Mouse (Mus musculus) adrenal gland, postnatal 36 days (tissue): ENCODE data around the gene Siglec1. TPM values are rescaled to one million over a fixed set of nuclear protein-coding genes. Genes with fewer than 3 reads are reported as not detected.
"Not testable (repeated sequence)": the region's sequence is repeated elsewhere in the genome, so short reads cannot be mapped to it uniquely, and the experiment has no call there.

Experiments used
- DNase-seq, 2 experiments: peaks; one replicate each; pipeline ENCODE4 v3.0.0; 2021; ENCODE audit warnings: mixed read lengths in 1 of 2
- long read RNA-seq, 2 experiments: library from polyadenylated mRNA; stranded (forward); transcript quantifications; one replicate each; pipeline ENCODE4 v2.0.0; 2021; ENCODE audit warnings: borderline sequencing depth in 2 of 2
- total RNA-seq, 2 experiments: library from RNA; stranded (reverse); gene quantifications; 2 replicates each; pipeline ENCODE4 v1.2.3; 2021

Siglec1 gene
- total RNA-seq: 1 to 10 TPM; 4.2 to 4.7 TPM
- long read RNA-seq, experiment 1: 0 reads
- long read RNA-seq, experiment 2: 0 reads

DNA sequence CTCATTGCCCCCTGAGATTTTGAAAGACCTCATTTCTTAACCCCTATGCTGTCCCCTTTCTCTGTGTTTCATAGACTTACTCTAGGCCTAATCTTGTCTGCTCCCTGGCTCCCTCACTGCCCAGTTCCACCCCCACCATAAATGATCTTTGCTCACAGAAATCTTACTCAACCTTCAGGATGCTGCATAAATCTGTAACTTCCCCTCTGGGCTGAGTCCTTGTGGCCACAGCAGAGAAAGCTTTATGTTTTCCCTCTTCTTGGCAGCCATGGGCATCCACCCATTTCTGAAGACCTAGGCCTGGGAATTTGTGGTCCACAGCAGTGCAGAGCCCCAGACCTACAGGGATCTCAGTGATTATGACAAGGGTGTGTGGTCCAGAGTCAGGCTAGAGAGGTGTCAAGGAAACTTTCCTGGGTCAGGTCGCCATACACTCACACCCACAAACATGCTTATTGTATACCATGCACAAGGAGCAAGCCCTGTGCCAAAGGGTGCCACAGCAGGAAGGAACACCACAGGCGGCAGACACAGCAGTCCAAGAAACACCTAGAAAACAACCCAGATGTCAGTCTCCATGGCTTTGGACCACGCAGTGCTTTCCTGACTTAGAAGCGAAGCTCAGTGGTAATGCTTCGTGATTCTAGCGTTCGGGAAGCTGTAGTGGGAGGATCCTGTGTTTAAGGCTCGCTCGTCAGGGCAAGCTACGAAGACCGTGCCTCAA, at the start of gene Siglec1:
Gene Siglec1, minus strand, starts transcription at position 99 of the 724 bp plus-strand sequence.
- DNase-seq: no peak

DNA sequence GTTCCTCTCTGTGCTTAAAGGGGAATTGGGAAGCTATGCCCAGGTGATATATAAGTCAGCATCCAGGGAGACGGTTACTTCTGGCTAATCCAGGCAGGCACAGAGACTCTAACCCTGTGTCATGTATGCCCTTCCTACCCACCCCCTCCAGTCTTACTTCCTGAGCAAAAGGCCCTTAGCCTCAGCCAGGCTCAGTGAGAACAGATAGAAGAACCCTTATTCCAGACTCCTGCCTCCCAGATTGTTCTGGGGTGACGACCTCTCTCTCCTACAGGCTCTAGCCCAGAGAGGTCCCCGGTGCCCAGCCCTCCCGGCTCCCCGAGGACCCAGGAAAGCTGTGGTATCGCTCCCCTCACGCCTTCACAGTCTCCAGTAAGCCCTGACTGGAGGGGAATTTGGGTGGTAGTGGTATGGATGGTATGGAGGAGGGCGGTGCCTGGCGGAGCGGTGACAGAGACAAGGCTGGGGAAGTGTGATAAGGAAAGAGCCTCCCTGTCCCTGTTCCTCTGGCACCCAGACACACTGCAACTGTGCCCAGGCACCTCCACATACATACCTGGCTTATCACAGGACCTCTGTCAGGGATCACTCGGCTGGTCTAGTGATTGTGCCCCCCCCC, 49.1 kb upstream of the Siglec1 start:
- no peak for DNase-seq

DNA sequence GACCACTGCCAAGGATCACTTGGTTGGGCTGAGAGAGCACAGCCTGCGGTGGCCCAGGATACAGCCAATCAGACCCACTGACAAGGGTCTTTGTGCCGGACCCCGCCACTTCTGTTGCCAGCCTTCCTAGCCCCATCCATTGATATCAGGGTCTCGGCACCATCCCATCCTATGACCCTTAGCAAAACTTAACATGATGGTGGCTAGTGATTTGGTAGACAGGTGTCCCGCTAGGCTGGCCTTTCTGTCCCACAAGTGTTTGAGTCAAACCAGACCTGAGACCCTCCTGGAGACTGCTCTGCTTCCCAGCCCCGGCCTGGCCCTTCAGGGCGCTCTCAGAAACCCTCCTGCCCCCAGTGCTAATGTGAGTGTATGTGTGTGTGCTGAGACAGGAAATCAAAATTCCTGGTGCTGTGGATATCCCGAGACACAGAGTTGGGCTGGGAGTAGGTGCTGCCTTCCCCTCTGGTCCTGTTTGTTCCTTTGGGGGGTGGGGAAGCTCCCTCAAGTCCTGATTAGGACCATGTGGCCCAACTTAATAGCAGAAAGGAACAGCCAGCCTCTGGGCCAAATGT, 48.3 kb upstream of the Siglec1 start:
- DNase-seq: no peak

DNA sequence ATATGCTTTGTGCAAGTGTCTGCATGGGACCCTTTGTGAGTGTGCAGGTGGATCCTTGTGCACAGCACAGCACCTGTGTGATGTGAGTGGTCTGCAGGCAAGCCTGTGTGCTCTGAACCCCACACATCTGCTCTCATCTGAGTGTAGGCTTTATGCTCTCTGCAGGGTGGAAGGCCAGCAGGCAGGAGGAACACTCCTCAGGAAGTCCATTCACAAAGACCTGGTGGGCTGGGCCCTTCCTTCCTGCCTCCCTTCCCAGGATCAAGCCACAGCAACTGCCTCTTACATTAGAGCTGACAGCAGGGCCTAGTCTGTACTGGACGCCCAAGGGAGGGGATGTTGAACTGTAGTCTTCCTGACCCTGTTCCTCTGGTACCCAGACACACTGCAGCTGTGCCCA, 47.8 kb upstream of the Siglec1 start:
- DNase-seq: peak; percentile 44 to 47

DNA sequence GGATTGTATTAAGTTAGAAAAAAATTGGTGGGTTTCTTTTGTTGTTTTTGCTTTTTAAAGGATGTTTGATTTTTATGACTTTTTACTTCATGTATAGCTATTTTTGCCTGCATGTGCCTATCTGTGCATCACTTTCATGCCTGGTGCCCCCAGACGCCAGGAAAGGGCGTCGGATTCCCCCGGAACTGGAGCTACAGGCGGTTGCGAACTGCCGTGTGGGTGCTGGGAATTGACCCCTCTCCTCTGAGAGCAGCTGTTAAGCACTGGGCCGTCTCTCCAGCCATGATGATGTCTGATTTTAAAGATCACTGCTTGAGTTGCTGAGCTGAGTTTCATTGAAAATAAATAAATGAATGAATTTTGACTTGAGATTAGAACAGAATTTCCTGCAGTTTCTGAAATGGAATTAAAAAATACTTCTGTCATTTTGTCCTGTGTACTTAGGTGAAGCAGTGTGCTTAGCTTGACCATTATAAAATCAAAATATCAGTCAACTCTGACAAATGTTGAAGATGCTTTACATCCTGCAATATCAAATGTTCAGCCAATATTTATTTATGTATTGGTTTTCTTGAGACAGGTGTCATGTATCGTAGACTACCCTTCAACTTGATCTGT, 46.5 kb upstream of the Siglec1 start, which contains the start of gene Gm11037:
Gene Gm11037, plus strand, starts transcription at position 568 of the 618 bp plus-strand sequence.
- DNase-seq: no peak

DNA sequence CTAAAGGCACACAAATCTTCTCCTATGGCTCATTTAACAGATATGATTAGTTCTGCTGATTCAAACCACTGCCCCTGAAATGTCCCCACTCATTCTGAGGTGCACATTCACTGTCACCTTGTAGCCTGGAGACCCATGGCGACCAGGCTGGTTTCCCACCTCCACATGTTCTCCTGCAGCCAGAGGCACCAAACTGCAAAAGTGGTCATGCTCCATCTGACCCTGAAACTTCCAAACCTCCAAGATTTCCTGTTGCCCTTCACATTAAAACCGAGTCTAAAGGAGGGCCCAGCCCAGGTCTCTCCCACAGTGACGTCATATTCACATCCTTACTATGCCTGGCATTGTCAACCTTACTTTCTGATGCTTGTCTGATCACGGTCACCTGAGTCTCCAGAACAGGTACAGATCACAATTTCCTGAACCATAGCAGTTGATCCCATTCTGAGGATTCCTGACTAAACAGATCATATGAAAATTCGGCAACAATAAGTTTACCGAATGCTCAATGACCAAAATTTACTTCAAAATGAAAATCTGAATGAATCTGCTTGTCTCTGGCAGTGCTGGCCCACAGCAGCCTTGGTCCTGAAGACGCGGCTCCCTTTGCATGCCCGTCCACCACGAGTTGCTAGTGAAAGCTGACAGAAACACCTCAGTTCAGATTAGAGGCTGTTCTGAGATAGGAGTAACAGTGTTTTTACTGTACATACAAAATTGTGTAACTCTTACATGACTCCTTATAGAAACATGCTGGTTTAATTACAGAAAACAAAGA, 45.7 kb upstream of the Siglec1 start:
- no peak for DNase-seq

DNA sequence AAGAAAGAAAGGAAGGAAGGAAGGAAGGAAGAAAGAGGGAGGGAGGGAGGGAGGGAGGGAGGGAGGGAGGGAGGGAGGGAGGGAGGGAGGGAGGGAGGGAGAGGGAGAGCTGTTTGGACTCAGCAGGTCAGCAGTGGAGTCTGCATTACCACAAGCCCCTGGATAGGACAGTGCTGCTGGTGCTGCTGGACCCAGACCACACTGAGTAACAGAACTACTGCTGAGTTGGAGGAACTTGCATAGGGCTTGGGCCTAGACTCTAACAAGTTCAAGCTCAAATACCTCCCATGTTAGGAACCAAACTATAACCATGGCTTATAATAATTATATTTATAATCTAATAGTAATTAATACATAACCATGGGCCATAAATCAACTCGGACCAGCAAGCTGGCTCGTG, 44.3 kb upstream of the Siglec1 start:
- DNase-seq: no peak

DNA sequence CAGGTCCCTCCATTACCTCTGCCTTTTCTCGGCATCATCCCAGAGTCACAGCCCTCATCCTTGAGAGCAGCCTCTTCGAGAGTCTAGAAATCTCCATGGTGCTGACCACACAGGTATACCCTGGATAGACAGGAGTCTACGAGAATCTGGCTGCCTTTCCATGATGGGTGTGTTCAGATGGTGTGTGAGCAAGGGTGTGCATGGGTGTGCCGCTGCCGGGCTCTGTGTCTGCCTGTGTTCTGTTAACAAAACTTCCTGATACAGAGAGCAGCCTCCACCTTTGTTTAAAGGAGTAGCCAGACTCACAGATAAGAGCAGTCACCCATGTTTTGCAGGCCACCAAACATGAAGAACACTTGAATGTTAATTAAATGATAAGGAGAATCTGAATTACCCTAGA, 43.3 kb upstream of the Siglec1 start:
- no peak for DNase-seq

DNA sequence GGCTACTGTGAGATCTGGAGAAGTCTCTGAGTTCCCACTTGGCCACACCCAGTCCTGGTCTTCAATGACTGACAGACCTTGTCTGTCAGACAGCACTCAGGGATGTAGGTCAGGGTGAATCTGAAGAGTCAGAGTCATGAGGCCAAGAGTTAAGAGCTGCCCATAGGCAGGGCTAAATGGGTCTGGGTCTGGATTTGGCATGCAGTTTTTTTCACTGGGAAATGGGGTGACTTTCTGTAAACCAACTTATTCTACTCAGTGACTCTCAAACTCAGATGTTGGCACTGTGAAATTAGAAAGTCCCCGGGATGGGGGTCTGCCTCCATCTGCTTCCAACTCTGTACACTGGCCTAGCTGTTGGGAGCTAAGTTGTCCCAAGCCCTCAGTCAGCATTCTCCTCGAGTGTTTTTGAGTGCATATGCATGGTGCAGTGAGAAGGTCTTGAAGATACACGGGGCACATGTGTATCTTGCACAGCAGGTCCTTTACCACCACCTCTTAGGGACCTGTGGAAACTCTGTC, 42.1 kb upstream of the Siglec1 start:
- no peak for DNase-seq

DNA sequence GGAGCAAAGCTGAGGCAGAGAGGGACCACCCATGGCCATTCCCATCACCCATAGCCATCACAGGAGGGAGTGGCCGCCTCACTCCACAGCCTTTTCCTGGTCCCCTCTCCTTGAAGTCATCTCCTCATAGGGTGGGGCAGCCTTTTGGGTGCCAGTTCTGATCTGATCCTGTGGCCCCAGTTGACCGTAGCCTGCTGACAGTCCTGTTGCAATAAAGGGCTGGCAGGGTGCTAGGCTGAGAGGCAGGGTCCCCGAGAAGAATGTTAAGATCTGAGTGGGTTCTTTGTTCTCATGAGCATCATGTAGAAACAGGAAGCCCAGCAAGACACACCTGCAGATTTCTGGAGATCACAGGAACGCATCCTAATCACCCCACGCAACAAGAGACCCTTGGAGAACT, 41.6 kb upstream of the Siglec1 start:
- no peak for DNase-seq

DNA sequence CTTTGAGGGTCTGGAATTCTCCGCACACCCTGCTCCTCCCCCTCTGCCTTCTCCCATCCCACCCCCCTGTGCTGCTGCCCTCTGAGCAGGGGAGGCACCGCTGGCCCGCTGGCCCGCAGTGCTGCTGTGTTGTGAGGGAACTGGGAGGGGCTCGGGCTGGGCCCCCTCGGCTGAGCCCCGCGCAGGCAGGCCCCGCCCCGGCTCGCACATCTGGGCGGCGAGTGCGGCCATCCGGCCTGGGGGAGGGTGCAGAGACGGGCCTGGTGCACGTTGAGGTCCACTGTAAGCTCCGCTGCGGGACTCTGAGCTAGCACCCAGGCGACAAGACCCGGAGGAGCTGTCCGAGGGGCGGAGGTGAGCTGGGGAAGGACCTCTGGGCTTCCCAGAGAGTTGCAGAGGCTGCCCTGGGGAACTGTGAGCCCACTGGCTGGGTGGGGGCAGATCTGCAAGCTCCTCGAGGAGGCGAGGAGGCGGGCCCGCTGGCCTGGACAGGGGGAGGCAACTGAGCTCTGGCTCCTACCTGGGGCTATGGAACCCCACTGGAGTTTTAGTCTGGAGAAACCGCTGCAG, 40.7 kb upstream of the Siglec1 start, which contains the start of gene Hspa12b:
Gene Hspa12b, plus strand, starts transcription at position 120 of the 570 bp plus-strand sequence.
- DNase-seq: peak; percentile 58 to 77

DNA sequence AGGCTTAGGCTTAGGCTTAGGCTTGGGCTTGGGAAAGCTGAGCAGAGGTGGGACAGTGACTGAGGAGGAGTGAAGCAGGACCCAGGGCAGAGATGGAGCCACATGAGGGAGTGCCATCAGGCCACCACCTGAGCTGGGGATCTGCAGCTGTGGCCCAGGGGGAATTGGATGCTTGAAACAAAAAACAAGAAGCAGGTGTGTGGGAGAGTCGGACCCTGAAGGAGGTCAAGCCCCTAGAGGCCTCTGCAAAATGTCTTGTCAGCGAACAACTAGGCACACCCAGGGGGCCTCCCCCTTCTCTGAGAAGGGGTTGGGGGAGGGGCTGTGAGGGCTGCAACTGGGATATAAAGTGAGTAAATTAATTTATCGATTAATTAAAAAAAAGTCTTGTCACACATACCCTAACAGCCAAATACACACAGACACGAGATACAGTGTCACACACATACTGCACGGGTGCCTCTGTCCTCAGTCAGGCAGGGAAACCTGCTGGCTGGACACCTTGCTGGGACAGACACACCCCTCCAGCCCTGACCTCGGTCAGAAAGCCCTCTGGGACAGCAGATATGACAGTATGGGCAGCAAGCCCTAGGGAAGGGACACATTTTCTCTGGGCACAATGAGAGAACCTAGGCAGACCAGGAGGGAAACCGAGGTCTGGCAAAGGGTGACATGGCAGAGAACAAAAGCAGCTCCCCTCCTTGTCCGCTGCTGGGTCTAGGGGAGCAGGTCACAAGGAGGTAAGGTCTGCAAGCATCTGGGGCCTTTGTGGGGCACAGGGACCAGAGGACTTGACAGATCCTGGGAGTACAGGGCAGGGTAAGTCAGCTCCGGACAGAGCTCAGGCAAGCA, 39.6 kb upstream of the Siglec1 start:
- DNase-seq: no peak

DNA sequence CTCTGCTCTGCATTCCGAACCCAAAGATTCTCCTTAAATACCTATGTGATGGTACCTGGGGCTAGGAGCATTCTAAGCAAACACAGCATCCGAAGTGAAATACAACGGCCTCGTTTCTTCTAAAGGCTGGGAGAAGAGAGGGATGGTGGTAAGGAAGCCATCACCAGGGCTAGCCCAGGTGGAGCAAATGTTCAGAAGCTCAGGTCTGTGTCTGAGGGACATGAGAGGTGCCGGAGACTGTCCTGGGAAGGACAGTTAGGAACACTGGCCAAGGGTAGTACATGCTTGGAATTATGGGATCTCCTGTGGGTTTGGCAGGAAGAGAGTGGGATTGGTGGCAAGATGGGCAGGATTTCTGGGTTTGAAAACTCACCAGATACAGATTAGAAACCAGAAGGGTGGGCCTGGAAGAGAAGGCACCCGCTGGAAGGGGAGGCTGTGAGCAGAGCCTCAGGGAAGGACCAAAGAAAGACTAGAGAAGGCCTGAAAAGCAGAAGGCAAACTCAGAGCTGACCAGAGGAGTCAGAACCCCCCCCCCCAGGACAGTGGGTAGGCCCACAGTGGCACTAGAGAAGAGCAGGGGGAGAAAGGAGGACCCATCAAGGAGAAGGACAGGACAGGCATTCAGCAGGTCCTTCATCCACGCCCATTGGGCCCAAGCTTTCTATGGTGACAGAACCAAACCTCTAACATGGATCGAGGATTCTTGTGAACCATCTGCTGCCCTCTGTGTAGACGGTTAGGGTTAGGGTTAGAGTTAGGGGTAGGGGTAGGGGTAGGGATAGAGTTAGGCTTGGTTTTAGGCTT, 38.8 kb upstream of the Siglec1 start:
- DNase-seq: no peak

DNA sequence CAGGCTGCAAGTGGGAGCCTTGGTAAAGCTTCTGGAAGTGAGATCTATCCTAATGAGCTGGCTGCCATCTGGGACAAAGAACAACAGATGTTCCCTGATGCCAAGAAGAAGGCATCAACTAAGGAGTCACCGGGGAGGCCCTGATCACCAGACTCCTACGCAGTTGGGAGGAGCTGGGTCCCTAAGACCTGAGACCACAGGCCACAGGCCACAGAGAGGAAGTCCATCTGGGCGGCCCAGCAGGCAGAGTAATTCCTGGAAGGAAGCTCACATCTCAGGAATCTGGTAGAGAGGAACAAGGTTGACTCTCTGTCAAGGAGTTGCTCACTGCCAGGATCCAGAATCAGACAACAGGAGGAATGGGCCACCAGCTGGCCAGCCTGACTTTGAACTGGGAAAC, 37.6 kb upstream of the Siglec1 start:
- DNase-seq: no peak

DNA sequence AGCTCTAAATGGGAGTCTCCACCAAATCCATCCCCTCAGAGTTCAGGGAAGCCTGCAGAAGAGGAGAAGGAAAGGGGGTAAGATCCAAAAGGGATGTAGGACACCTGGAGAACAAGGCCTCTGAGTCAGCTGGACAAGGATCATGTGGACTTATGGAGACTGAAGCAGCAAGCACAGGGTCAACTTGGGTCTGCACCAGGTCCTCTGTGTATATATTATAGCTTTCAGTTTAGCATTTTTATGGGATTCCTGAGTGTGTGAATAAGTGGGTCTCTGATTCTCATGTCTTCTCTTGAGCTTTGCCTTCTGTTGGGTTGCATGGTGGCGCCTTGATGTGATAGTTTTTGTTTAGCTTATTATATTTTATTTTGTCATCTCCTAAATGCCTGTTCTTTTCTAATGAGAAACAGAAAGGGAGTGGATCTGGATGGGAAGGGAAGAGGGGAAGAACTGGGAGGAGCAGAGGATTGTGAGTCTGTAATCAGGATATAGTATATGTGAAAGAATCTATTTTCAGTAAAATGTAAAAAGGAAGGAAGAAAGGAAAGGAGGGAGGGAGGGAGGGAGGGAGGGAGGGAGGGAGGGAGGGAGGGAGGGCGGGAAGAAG, 32.5 kb upstream of the Siglec1 start:
- DNase-seq: no peak

DNA sequence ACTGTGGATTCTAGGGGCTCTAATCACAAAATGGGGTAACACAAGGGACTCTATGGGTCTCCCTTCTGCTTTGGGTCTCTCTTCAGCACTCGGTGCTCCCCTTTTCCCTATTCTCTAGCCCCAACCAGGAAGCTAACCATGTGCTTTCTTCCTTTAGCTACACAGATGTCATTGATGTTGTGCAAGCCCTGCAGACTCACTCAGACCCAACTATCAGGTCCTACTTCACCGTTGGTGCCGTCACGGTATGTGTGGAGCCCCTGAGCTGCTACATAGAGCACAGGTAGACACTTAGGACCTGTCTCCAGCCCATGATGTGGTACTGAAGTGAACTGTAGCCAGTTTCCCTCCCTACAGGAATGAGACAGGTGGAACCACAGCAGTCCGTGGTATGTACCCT, 19.4 kb upstream of the Siglec1 start:
- DNase-seq: no peak

DNA sequence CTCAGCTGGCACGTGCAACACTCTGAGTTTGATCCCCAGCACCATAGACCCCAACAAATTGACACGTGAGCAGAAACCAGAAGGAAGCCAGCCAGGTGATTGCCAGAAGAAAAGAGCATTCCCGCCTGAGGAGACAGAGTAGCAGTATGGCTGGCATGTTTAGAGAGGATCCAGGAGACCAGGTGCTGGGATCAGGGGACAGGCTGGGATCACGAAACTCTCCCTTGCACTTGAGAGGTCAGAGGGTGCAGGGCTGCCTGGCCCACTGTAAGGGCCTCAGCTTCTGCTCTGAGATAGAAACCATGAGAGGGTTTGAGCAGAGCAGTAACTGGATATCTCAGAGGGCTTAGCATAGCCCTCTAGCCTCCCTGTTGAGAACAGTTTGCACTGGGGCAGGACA, 18.5 kb upstream of the Siglec1 start:
- not testable (repeated sequence) for DNase-seq

DNA sequence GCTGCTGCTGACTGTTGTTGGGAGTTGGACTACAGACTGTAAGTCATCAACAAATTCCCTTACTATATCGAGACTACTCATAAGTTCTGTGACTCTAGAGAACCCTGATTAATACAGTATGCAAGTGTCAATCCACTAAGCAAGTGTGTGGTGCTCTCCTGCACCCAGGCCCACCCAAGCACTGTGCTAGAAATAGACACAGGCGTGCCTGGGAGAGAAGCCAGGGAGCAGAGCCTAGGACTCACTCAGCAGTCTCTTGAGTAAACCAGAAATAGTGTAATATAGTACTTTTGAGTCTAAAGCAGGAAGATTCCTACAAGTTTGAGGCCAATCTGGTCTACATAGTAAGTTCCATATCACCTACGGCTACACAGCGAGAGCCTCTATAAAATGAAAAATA, 17.5 kb upstream of the Siglec1 start:
- no peak for DNase-seq

DNA sequence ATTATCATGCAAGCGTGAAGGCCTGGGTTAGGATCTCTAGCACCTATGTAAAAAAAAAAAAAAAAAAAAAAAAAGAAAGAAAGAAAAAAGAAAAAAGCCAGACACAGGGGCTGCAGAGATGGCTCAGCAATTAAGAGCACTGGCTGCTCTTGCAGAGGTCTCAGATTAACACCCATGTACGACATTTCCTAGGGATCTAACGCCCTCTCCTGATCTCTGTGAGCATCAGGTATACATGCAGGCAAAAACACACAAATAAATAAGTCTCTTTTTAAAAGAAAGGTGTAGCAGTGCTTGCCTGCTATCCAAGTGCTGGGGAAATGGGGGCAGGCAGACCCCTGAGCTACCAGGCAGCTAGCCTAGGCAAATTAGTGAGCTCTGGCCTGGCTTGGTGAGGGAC, 15.0 kb upstream of the Siglec1 start:
- no peak for DNase-seq
